ENCODE assay signal across 1 mouse cellular context in genomic region chr6:100670880-100671344, GRCm38 (mm10).
TF ChIP-seq lines count a peak whose summit lies in the region.

Shq1 (minus strand) TSS chr6:100671157.

TF ChIP-seq in CH12.LX, 34 proteins besides CTCF, POLR2A, EP300 and RAD21 (continued from another document):
- TF ChIP-seq NELFE (IDR thresholded peaks at IDR 0.05; ENCODE audit: low read depth, low read length) (peak; percentile 73; the same call in 1 of the 2 replicates), JUN (IDR thresholded peaks at IDR 0.05; ENCODE audit: insufficient read depth, low read depth, low read length) (no peak), ELF1 (IDR thresholded peaks at IDR 0.05; ENCODE audit: low read depth, low read length) (peak; percentile 95), USF2 (conservative IDR thresholded peaks at IDR 0.05; ENCODE audit: low read depth, low read length) (no peak), CHD2 (IDR thresholded peaks at IDR 0.05; ENCODE audit: low read length) (no peak), JUND (conservative IDR thresholded peaks at IDR 0.05; ENCODE audit: low read depth, low read length) (no peak), IRF4 (IDR thresholded peaks at IDR 0.05; ENCODE audit: low read depth, low read length) (no peak), ZMIZ1 (IDR thresholded peaks at IDR 0.05; ENCODE audit: low read depth, low read length) (no peak), NRF1 (IDR thresholded peaks at IDR 0.05; ENCODE audit: low read depth, low read length) (no peak)
